Mouse (Mus musculus): ENCODE measurements around the gene Vgll3. TPM values are rescaled to one million over a fixed set of nuclear protein-coding genes. Genes with fewer than 3 reads are reported as not detected.

Gene Vgll3
- polyA plus RNA-seq, 1 experiment from 2014 or later = 3.1 TPM

DNA sequence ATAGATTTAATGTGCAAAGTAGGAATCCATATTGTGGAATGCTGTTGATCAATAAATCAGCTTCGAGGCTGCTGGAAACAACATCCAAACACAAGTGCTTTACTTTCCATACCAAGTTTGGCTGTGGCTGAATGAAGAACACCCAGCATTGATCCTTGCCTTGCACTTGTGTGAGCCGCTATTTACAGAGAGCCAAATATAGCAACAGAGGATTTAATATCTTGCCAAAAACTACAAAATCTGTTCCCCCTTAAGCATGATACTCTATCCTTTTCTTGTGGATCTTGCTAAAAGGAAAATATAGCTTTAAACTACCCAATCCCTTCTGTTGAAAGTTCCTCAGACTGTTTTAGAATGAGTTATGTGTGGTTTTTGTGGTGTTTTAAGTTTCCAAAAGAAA is 52.9 kb downstream of the Vgll3 start:
- Histone ChIP-seq H3K4me1 (no peaks in the 10 kb centered on the region), H3K9me3 (replicated peaks) (no peaks in the 10 kb centered on the region), H3K27ac (no peak overlapping the region), H3K4me2 (no peak overlapping the region), H3K36me3 (no peaks in the 10 kb centered on the region), H3K9ac (no peak overlapping the region), H3K4me3 (replicated peaks) (no peak overlapping the region), H3K27me3 (no peaks in the 10 kb centered on the region)
- peak; percentile 36; the same call in 1 of the 2 replicates for ATAC-seq (replicated peaks; ENCODE audit: low FRiP score)
- 62% methylated on average over 2 of the region's 2 CpGs for WGBS

DNA sequence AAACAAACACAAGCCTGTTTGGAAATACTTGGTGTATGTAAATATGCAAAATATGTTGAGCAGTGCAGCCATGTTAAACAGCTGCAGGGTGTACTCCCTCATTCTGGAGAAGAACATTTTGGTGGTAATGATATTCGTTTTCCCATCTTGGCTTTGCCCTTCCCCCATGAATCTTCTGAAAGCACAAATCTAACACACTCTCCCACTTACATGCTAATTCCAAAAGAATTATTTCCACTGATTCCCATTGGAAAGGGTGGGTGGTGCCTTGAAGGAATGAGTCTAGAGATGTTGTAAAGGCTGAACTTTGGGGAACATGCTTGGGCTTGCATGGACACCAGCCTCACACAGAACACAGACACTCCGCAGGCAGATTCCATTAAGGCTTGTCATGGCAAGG is 53.9 kb downstream of the Vgll3 start:
- ATAC-seq (replicated peaks; ENCODE audit: low FRiP score) = no peak
- Histone ChIP-seq H3K36me3 (no peaks in the 10 kb centered on the region), H3K9ac (no peak overlapping the region), H3K27ac (no peak overlapping the region), H3K27me3 (no peaks in the 10 kb centered on the region), H3K4me2 (no peak overlapping the region), H3K4me1 (no peaks in the 10 kb centered on the region), H3K9me3 (replicated peaks) (no peaks in the 10 kb centered on the region), H3K4me3 (replicated peaks) (no peak overlapping the region)
- WGBS = 74% methylated on average over 2 of the region's 2 CpGs

DNA sequence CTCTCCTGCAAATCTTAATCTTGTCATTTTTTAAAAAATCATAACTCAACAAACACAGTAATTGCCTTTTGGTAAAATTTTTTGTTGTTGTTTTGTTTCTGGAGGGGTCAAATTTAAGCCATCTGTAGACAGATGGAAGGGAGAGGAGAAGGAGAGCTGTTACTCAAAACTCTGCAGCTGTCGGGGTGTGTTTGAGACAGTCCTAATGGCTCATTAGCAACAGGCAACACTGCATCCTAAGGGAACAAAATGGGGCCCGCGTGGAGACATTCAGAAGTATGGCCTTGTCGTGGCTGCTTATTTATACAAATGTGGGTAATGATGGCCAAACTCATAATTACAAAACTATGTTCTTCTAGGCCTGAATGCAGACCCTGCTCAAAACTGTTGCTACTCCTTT is 73.9 kb downstream of the Vgll3 start:
- no peak for ATAC-seq (replicated peaks; ENCODE audit: low FRiP score)
- no peak overlapping the region for H3K4me2 ChIP-seq
- no peaks in the 10 kb centered on the region for H3K9me3 ChIP-seq (replicated peaks)
- no peak overlapping the region for H3K27ac ChIP-seq
- H3K27me3 ChIP-seq = no peaks in the 10 kb centered on the region
- no peaks in the 10 kb centered on the region for H3K36me3 ChIP-seq
- no peaks in the 10 kb centered on the region for H3K4me1 ChIP-seq
- H3K9ac ChIP-seq = no peak overlapping the region
- WGBS = 84% methylated on average over 4 of the region's 4 CpGs
- H3K4me3 ChIP-seq (replicated peaks) = no peak overlapping the region

Data from kidney, embryonic 15.5 days (tissue).